Mouse (Mus musculus): ENCODE measurements around the gene Gm13271. TPM values are rescaled to one million over a fixed set of nuclear protein-coding genes. Genes with fewer than 3 reads are reported as not detected.

Gm13271 gene
- polyA plus RNA-seq, 1 experiment: not detected

DNA sequence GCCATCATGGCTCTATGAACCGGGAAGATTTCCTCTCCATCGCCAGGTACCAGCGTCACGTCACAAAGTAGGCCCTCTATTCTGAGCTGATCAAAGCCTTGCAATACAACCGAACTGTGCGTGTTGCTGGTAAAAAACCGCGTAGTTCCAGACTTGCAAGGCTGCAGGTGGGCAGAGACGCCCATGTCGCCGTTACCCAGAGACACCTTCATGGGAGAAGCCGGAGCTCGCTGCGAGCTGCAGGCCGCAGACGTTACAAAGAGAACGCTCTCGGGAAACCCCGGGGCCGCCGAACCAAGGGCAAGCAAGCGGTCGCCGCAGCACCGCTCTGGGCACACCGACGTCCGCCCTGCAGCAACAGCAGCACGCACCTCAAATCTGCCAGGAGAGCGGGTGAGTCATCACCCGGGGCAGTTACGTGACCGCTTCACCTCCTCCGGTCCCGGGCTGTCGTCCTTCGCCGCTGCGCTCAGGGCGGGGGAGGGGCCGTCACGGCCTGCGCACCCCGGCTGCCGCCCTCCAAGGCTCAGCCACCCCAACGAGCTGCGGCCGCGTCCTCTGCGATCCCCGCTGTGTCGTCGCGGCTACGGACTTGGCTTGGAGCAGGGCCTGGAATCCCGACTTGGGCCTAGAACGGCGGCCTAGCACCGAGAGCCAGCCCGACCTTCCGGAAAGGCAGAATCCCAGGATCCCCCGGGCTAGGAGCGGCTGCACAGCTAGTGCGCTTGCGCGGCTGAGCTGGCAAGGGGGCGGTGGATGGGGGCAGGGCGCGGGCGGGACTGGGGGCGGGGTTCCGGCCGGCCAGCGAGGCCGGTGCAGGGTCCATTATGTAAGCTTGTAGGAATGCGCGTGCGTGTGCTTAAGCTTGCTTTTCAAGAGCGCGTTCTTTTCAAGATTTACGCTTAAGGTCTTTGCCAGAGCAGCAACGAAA lies 32.6 kb upstream of the Gm13271 start, which contains the start of the genes Gm26566 and Klhl9:
Gene Gm26566, plus strand, starts transcription at position 15 of the 931 bp plus-strand sequence.
Gene Klhl9, minus strand, starts transcription at position 675 of the 931 bp plus-strand sequence.
- peak within 1 kb of the TSS; percentile 58 for H3K9ac ChIP-seq (ENCODE audit: low read depth, poor library complexity, severe bottlenecking)
- TF ChIP-seq CTCF (IDR thresholded peaks at IDR 0.05; ENCODE audit: low read depth, low read length): no peak
- TF ChIP-seq POLR2A (IDR thresholded peaks at IDR 0.05; ENCODE audit: insufficient read depth, low read length): peak; percentile 16
- TF ChIP-seq EP300 (IDR thresholded peaks at IDR 0.05; ENCODE audit: insufficient read depth, low read depth, low read length): 0 out of 2 replicates have a peak, but pooled peaks have one; percentile 15
- H3K4me1 ChIP-seq (ENCODE audit: control insufficient read depth, insufficient read depth, low read length): peaks cover 2% of the 10 kb centered on the region
- H3K36me3 ChIP-seq (ENCODE audit: control insufficient read depth, insufficient read depth, low read length, poor library complexity, severe bottlenecking): peaks cover 21% of the 10 kb centered on the region
- peak within 1 kb of the TSS; percentile 69 for H3K4me3 ChIP-seq (ENCODE audit: low read depth, low read length)
- peaks cover 8% of the 10 kb centered on the region; the same call in 1 of the 2 replicates for H3K9me3 ChIP-seq (replicated peaks; ENCODE audit: control insufficient read depth, insufficient read depth, low read length, poor library complexity, severe bottlenecking)
- H3K27me3 ChIP-seq (ENCODE audit: control insufficient read depth, insufficient read depth, low read length, poor library complexity, severe bottlenecking): no peaks in the 10 kb centered on the region
- H3K27ac ChIP-seq (ENCODE audit: insufficient read depth, low read length): peak within 1 kb of the TSS; percentile 17

DNA sequence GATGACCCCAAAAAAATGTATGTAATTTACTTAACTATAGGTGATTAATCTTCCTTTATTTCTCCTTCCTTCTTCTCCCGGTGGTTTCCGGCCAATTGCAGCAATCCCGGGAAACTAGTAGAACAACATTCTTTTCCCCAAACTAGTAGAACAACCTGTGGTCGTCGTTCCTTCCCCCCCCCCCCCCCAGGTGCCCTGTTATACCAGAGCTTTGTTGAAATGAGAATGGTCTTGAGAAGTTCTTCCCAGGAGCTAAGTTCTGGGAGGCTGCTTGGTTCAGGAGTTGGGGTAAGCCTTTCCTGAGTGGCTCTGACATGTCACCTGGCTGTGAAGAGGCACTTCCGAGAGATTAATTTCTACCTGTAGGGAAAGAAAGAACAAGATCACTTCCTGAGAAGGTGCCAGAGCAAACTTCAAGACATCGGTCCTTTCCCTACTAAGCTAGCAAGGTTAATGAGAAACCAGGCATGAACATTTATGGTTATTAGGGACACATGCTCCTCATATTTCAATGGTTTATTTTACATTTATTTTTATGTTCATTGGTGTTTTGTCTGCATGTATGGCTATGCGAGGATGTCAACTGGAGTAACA lies 31.1 kb upstream of the Gm13271 start:
- Histone ChIP-seq H3K9ac (ENCODE audit: low read depth, poor library complexity, severe bottlenecking) (no peak overlapping the region), H3K9me3 (replicated peaks; ENCODE audit: control insufficient read depth, insufficient read depth, low read length, poor library complexity, severe bottlenecking) (peaks cover 8% of the 10 kb centered on the region), H3K27me3 (ENCODE audit: control insufficient read depth, insufficient read depth, low read length, poor library complexity, severe bottlenecking) (no peaks in the 10 kb centered on the region), H3K4me3 (ENCODE audit: low read depth, low read length) (no peak overlapping the region), H3K27ac (ENCODE audit: insufficient read depth, low read length) (peak overlapping the region; percentile 81), H3K4me1 (ENCODE audit: control insufficient read depth, insufficient read depth, low read length) (peaks cover 2% of the 10 kb centered on the region), H3K36me3 (ENCODE audit: control insufficient read depth, insufficient read depth, low read length, poor library complexity, severe bottlenecking) (peaks cover 17% of the 10 kb centered on the region)
- no peak for TF ChIP-seq EP300 (IDR thresholded peaks at IDR 0.05; ENCODE audit: insufficient read depth, low read depth, low read length)

GRCm38 (mm10) chr4:88726727-88727126 lies 27.9 kb upstream of the Gm13271 start:
- Histone ChIP-seq H3K9me3 (replicated peaks; ENCODE audit: control insufficient read depth, insufficient read depth, low read length, poor library complexity, severe bottlenecking) (no peaks in the 10 kb centered on the region; the same call in 1 of the 2 replicates), H3K4me1 (ENCODE audit: control insufficient read depth, insufficient read depth, low read length) (no peaks in the 10 kb centered on the region), H3K27me3 (ENCODE audit: control insufficient read depth, insufficient read depth, low read length, poor library complexity, severe bottlenecking) (no peaks in the 10 kb centered on the region), H3K9ac (ENCODE audit: low read depth, poor library complexity, severe bottlenecking) (no peak overlapping the region), H3K27ac (ENCODE audit: insufficient read depth, low read length) (no peak overlapping the region), H3K36me3 (ENCODE audit: control insufficient read depth, insufficient read depth, low read length, poor library complexity, severe bottlenecking) (no peaks in the 10 kb centered on the region), H3K4me3 (ENCODE audit: low read depth, low read length) (no peak overlapping the region)
- TF ChIP-seq POLR2A (IDR thresholded peaks at IDR 0.05; ENCODE audit: insufficient read depth, low read length) (no peak), EP300 (IDR thresholded peaks at IDR 0.05; ENCODE audit: insufficient read depth, low read depth, low read length) (no peak), CTCF (IDR thresholded peaks at IDR 0.05; ENCODE audit: low read depth, low read length) (no peak)

DNA sequence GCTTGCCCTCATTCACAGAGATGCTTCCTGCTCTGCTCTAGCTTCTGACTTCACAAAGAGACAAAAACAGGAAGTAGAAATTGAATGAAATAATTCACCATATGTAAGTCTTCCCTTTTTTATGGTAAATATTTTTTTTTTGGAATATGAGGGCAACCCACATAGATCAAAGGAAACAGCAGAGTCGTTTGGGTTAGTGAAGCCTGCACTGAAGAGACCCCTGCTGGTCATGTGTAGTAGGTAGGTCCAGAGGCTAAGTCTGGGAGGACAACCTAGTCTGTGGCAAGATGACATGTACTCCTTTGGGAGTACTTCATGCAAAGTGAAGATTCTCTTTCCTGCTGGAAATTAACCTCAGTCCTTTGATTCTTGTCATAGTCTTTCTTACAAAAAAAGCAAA lies 27.3 kb upstream of the Gm13271 start:
- no peaks in the 10 kb centered on the region for H3K27me3 ChIP-seq (ENCODE audit: control insufficient read depth, insufficient read depth, low read length, poor library complexity, severe bottlenecking)
- no peak overlapping the region for H3K4me3 ChIP-seq (ENCODE audit: low read depth, low read length)
- TF ChIP-seq CTCF (IDR thresholded peaks at IDR 0.05; ENCODE audit: low read depth, low read length) (peak; percentile 20), EP300 (IDR thresholded peaks at IDR 0.05; ENCODE audit: insufficient read depth, low read depth, low read length) (no peak)
- H3K27ac ChIP-seq (ENCODE audit: insufficient read depth, low read length): no peak overlapping the region
- H3K9ac ChIP-seq (ENCODE audit: low read depth, poor library complexity, severe bottlenecking): no peak overlapping the region
- no peaks in the 10 kb centered on the region; the same call in 1 of the 2 replicates for H3K9me3 ChIP-seq (replicated peaks; ENCODE audit: control insufficient read depth, insufficient read depth, low read length, poor library complexity, severe bottlenecking)
- no peaks in the 10 kb centered on the region for H3K4me1 ChIP-seq (ENCODE audit: control insufficient read depth, insufficient read depth, low read length)
- H3K36me3 ChIP-seq (ENCODE audit: control insufficient read depth, insufficient read depth, low read length, poor library complexity, severe bottlenecking): no peaks in the 10 kb centered on the region

- H3K27me3 ChIP-seq (ENCODE audit: control insufficient read depth, insufficient read depth, low read length, poor library complexity, severe bottlenecking): no peaks in the 10 kb centered on the region
- no peak overlapping the region for H3K9ac ChIP-seq (ENCODE audit: low read depth, poor library complexity, severe bottlenecking)
- H3K4me3 ChIP-seq (ENCODE audit: low read depth, low read length): no peak overlapping the region
- TF ChIP-seq CTCF (IDR thresholded peaks at IDR 0.05; ENCODE audit: low read depth, low read length) (peak; percentile 82), EP300 (IDR thresholded peaks at IDR 0.05; ENCODE audit: insufficient read depth, low read depth, low read length) (no peak), POLR2A (IDR thresholded peaks at IDR 0.05; ENCODE audit: insufficient read depth, low read length) (no peak)
- H3K36me3 ChIP-seq (ENCODE audit: control insufficient read depth, insufficient read depth, low read length, poor library complexity, severe bottlenecking): no peaks in the 10 kb centered on the region
- H3K27ac ChIP-seq (ENCODE audit: insufficient read depth, low read length): no peak overlapping the region
- H3K4me1 ChIP-seq (ENCODE audit: control insufficient read depth, insufficient read depth, low read length): no peaks in the 10 kb centered on the region
- 0 out of 2 replicates have a peak, but pooled peaks cover 3% of the 10 kb centered on the region for H3K9me3 ChIP-seq (replicated peaks; ENCODE audit: control insufficient read depth, insufficient read depth, low read length, poor library complexity, severe bottlenecking)
These were observed 16.2 kb upstream of the Gm13271 start for GRCm38 (mm10) chr4:88738480-88738879.

GRCm38 (mm10) chr4:88739036-88739435 lies 15.6 kb upstream of the Gm13271 start:
- Histone ChIP-seq H3K27ac (ENCODE audit: insufficient read depth, low read length) (no peak overlapping the region), H3K4me1 (ENCODE audit: control insufficient read depth, insufficient read depth, low read length) (no peaks in the 10 kb centered on the region), H3K4me3 (ENCODE audit: low read depth, low read length) (no peak overlapping the region), H3K27me3 (ENCODE audit: control insufficient read depth, insufficient read depth, low read length, poor library complexity, severe bottlenecking) (no peaks in the 10 kb centered on the region), H3K9me3 (replicated peaks; ENCODE audit: control insufficient read depth, insufficient read depth, low read length, poor library complexity, severe bottlenecking) (no peaks in the 10 kb centered on the region), H3K36me3 (ENCODE audit: control insufficient read depth, insufficient read depth, low read length, poor library complexity, severe bottlenecking) (no peaks in the 10 kb centered on the region), H3K9ac (ENCODE audit: low read depth, poor library complexity, severe bottlenecking) (no peak overlapping the region)
- TF ChIP-seq CTCF (IDR thresholded peaks at IDR 0.05; ENCODE audit: low read depth, low read length) (no peak), EP300 (IDR thresholded peaks at IDR 0.05; ENCODE audit: insufficient read depth, low read depth, low read length) (no peak), POLR2A (IDR thresholded peaks at IDR 0.05; ENCODE audit: insufficient read depth, low read length) (no peak)
